Mouse (Mus musculus) liver, embryonic 13.5 days (tissue): Measurements from ENCODE around the gene Gm11237. TPM values are rescaled to one million over a fixed set of nuclear protein-coding genes. Genes with fewer than 3 reads are reported as not detected.
"Not testable (repeated sequence)": the region's sequence is repeated elsewhere in the genome, so short reads cannot be mapped to it uniquely, and the experiment has no call there.

Experiments
- ATAC-seq: fragments of 200-750 bp; cut with Nextera tagmentation; 2 replicates; pipeline ENCODE4 v1.8.0; 2017; ENCODE audit warnings: low read depth, mild to moderate bottlenecking, moderate number of reproducible peaks, moderate library complexity
- DNase-seq: peaks from one replicate; pipeline ENCODE4 v3.0.0; 2022
- H3K27ac ChIP-seq: fragments of 300-500 bp; sonication (generic); 2 replicates; pipeline ENCODE4 v1.5.1; 2015; ENCODE audit warnings: moderate library complexity, mild to moderate bottlenecking, inconsistent platforms
- H3K27me3 ChIP-seq: fragments of 300-500 bp; sonication (generic); 2 replicates; pipeline ENCODE4 v1.6.1; 2015; ENCODE audit warnings: mild to moderate bottlenecking, inconsistent platforms
- H3K36me3 ChIP-seq: fragments of 300-500 bp; sonication (generic); 2 replicates; pipeline ENCODE4 v1.6.1; 2015; ENCODE audit warnings: mild to moderate bottlenecking, inconsistent platforms
- H3K4me1 ChIP-seq: fragments of 300-500 bp; sonication (generic); replicated peaks from 2 replicates; pipeline ENCODE4 v1.6.1; 2015; ENCODE audit warnings: inconsistent platforms
- H3K4me2 ChIP-seq: fragments of 300-500 bp; sonication (generic); 2 replicates; pipeline ENCODE4 v1.6.1; 2015; ENCODE audit warnings: inconsistent platforms, mild to moderate bottlenecking, moderate library complexity
- H3K4me3 ChIP-seq: fragments of 300-500 bp; sonication (generic); replicated peaks from 2 replicates; pipeline ENCODE4 v1.5.1; 2015; ENCODE audit warnings: mild to moderate bottlenecking, inconsistent platforms
- H3K9ac ChIP-seq: fragments of 300-500 bp; sonication (generic); 2 replicates; pipeline ENCODE4 v1.6.1; 2015; ENCODE audit warnings: mild to moderate bottlenecking, inconsistent platforms
- H3K9me3 ChIP-seq: fragments of 300-500 bp; sonication (generic); replicated peaks from 2 replicates; pipeline ENCODE4 v1.6.1; 2016; ENCODE audit warnings: inconsistent platforms
- WGBS: fragments of 180-500 bp; shearing (Covaris S2); methylation state at CpG from one replicate; pipeline ENCODE4 v1.1.7; 2015; ENCODE audit not compliant: insufficient replicate concordance; 5-methylcytosine and 5-hydroxymethylcytosine counted together
- polyA plus RNA-seq: library from polyadenylated mRNA; unstranded; fragments of >200 nt; fragmentation: Nextera tagmentation; extraction: Ambion mirVana; gene quantifications from 2 replicates; pipeline ENCODE4 v1.2.1, GENCODE M21; 2015

Gene Gm11237
- polyA plus RNA-seq = not detected in 2 replicates

- H3K27ac ChIP-seq, DNase-seq, H3K9me3 ChIP-seq, H3K4me1 ChIP-seq, H3K27me3 ChIP-seq, ATAC-seq, H3K4me3 ChIP-seq, H3K9ac ChIP-seq, H3K4me2 ChIP-seq, H3K36me3 ChIP-seq: not testable (repeated sequence)
- WGBS = no CpG with 5 or more reads among the region's 3 CpGs
Observed at GRCm38 (mm10) chr4:73622684-73623083, at the start of gene Gm11237. Gene Gm11237, plus strand, starts transcription at chr4:73622984.

GRCm38 (mm10) chr4:73599248-73599647, 23.5 kb upstream of the Gm11237 start:
- Histone ChIP-seq H3K36me3 (no peaks in the 10 kb centered on the region), H3K4me2 (no peak overlapping the region), H3K4me3 (no peak overlapping the region), H3K9me3 (no peaks in the 10 kb centered on the region), H3K9ac (no peak overlapping the region), H3K27ac (no peak overlapping the region), H3K27me3 (no peaks in the 10 kb centered on the region), H3K4me1 (no peaks in the 10 kb centered on the region)
- DNase-seq (no peak), ATAC-seq (no peak)
- 8% methylated on average over 3 of the region's 3 CpGs for WGBS

GRCm38 (mm10) chr4:73607581-73607980, 15.2 kb upstream of the Gm11237 start, which contains the start of gene Gm11238:
Gene Gm11238, plus strand, starts transcription at chr4:73607881.
- H3K9ac ChIP-seq, H3K36me3 ChIP-seq, H3K4me2 ChIP-seq, H3K4me3 ChIP-seq, H3K27ac ChIP-seq, H3K27me3 ChIP-seq, H3K9me3 ChIP-seq, DNase-seq, ATAC-seq, H3K4me1 ChIP-seq: not testable (repeated sequence)
- WGBS = no CpG with 5 or more reads among the region's 3 CpGs

- not testable (repeated sequence) for H3K9me3 ChIP-seq, ATAC-seq, H3K27me3 ChIP-seq, H3K4me2 ChIP-seq, H3K36me3 ChIP-seq, H3K9ac ChIP-seq, H3K4me1 ChIP-seq, H3K27ac ChIP-seq, DNase-seq, H3K4me3 ChIP-seq
- no CpG with 5 or more reads among the region's 4 CpGs for WGBS
Observed at GRCm38 (mm10) chr4:73637821-73638220, 15.0 kb downstream of the Gm11237 start, which contains the start of gene Gm11236. Gene Gm11236, plus strand, starts transcription at chr4:73638121.

- ATAC-seq, H3K4me2 ChIP-seq, H3K4me1 ChIP-seq, H3K9ac ChIP-seq, DNase-seq, H3K27ac ChIP-seq, H3K27me3 ChIP-seq, H3K4me3 ChIP-seq, H3K36me3 ChIP-seq, H3K9me3 ChIP-seq: not testable (repeated sequence)
- WGBS = 66% methylated on average over 4 of the region's 4 CpGs
Observed at GRCm38 (mm10) chr4:73661864-73662263, 39.1 kb downstream of the Gm11237 start.

GRCm38 (mm10) chr4:73668054-73668453, 45.3 kb downstream of the Gm11237 start, which contains the start of gene Gm11239:
Gene Gm11239, plus strand, starts transcription at chr4:73668354.
- not testable (repeated sequence) for H3K9ac ChIP-seq, H3K4me2 ChIP-seq, H3K27me3 ChIP-seq, H3K4me3 ChIP-seq, H3K36me3 ChIP-seq, H3K9me3 ChIP-seq, H3K4me1 ChIP-seq, H3K27ac ChIP-seq, ATAC-seq, DNase-seq
- WGBS = no CpG with 5 or more reads among the region's 4 CpGs

Other genes with a start within 250 kb of the Gm11237 start
- gene Gm11487, start 217.9 kb upstream of the Gm11237 start, polyA plus RNA-seq = not detected in 2 replicates
- not detected in 2 replicates for gene Gm11238, start 15.1 kb upstream of the Gm11237 start, polyA plus RNA-seq
- not detected in 2 replicates for gene Gm11236, start 15.1 kb downstream of the Gm11237 start, polyA plus RNA-seq
- not detected in 2 replicates for gene Gm11239, start 45.4 kb downstream of the Gm11237 start, polyA plus RNA-seq
- gene Gm428, start 60.5 kb downstream of the Gm11237 start, polyA plus RNA-seq = not detected in 2 replicates
- not detected in 2 replicates for gene Rasef, start 168.0 kb downstream of the Gm11237 start, polyA plus RNA-seq